Mouse (Mus musculus): Measurements from ENCODE around the gene Rpl7l1.

The Rpl7l1 gene

GRCm38 (mm10) chr17:46742986-46743385 lies 39.5 kb downstream of the Rpl7l1 start:
- Histone ChIP-seq H3K36me3 (ENCODE audit: insufficient read depth, low read length) (peaks cover 65% of the 10 kb centered on the region), H3K9me3 (ENCODE audit: low read length) (no peaks in the 10 kb centered on the region), H3K4me3 (replicated peaks; ENCODE audit: low read length) (no peak overlapping the region), H3K27me3 (ENCODE audit: insufficient read depth, low read length) (no peaks in the 10 kb centered on the region), H3K4me1 (replicated peaks; ENCODE audit: low read depth, low read length) (peaks cover 37% of the 10 kb centered on the region)
- TF ChIP-seq NANOG (IDR thresholded peaks at IDR 0.05; ENCODE audit: borderline replicate concordance, low read length) (no peak), POU5F1 (IDR thresholded peaks at IDR 0.05; ENCODE audit: borderline replicate concordance, low read length) (no peak)

- H3K27me3 ChIP-seq (ENCODE audit: insufficient read depth, low read length) = no peaks in the 10 kb centered on the region
- peaks cover 35% of the 10 kb centered on the region for H3K4me1 ChIP-seq (replicated peaks; ENCODE audit: low read depth, low read length)
- TF ChIP-seq NANOG (IDR thresholded peaks at IDR 0.05; ENCODE audit: borderline replicate concordance, low read length) (no peak), POU5F1 (IDR thresholded peaks at IDR 0.05; ENCODE audit: borderline replicate concordance, low read length) (no peak), CTCF (conservative IDR thresholded peaks at IDR 0.05; ENCODE audit: low read length) (no peak)
- H3K9me3 ChIP-seq (ENCODE audit: low read length) = no peaks in the 10 kb centered on the region
- peaks cover 62% of the 10 kb centered on the region for H3K36me3 ChIP-seq (ENCODE audit: insufficient read depth, low read length)
- H3K4me3 ChIP-seq (replicated peaks; ENCODE audit: low read length) = no peak overlapping the region
Measured at GRCm38 (mm10) chr17:46741305-46741704, 41.2 kb downstream of the Rpl7l1 start.

GRCm38 (mm10) chr17:46736160-46736559 lies 46.3 kb downstream of the Rpl7l1 start:
- peaks cover 21% of the 10 kb centered on the region for H3K4me1 ChIP-seq (replicated peaks; ENCODE audit: low read depth, low read length)
- no peaks in the 10 kb centered on the region for H3K27me3 ChIP-seq (ENCODE audit: insufficient read depth, low read length)
- H3K9me3 ChIP-seq (ENCODE audit: low read length) = no peaks in the 10 kb centered on the region
- TF ChIP-seq POU5F1 (IDR thresholded peaks at IDR 0.05; ENCODE audit: borderline replicate concordance, low read length) (no peak), CTCF (conservative IDR thresholded peaks at IDR 0.05; ENCODE audit: low read length) (peak; percentile 91), NANOG (IDR thresholded peaks at IDR 0.05; ENCODE audit: borderline replicate concordance, low read length) (no peak)
- peaks cover 39% of the 10 kb centered on the region for H3K36me3 ChIP-seq (ENCODE audit: insufficient read depth, low read length)
- no peak overlapping the region; the same call in 1 of the 2 replicates for H3K4me3 ChIP-seq (replicated peaks; ENCODE audit: low read length)

DNA sequence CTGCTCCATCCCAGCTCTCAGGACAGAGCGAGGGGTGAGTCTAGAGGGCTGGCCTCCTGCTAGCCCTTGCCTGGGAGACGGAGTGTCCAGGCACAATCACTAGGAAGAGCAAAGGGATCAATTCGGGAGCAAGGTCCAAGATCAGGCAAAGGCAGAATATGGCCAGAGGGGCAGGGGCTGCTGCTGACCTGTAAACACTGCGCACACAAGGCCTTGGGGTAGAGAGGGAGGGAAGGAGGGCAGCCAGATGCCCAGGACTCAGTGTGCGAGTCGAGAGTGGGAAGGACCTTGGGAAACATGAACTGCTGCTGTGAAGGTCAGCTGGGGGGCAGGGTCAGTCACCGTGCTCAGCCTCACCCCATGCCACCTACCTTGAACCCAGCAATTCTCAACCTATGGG lies 47.2 kb downstream of the Rpl7l1 start:
- no peak overlapping the region for H3K4me3 ChIP-seq (replicated peaks; ENCODE audit: low read length)
- H3K4me1 ChIP-seq (replicated peaks; ENCODE audit: low read depth, low read length) = peaks cover 21% of the 10 kb centered on the region
- H3K27me3 ChIP-seq (ENCODE audit: insufficient read depth, low read length) = 0 out of 2 replicates have a peak, but pooled peaks cover 4% of the 10 kb centered on the region
- peaks cover 37% of the 10 kb centered on the region for H3K36me3 ChIP-seq (ENCODE audit: insufficient read depth, low read length)
- no peaks in the 10 kb centered on the region for H3K9me3 ChIP-seq (ENCODE audit: low read length)
- no peak for TF ChIP-seq CTCF (conservative IDR thresholded peaks at IDR 0.05; ENCODE audit: low read length)
- TF ChIP-seq POU5F1 (IDR thresholded peaks at IDR 0.05; ENCODE audit: borderline replicate concordance, low read length) = no peak
- no peak for TF ChIP-seq NANOG (IDR thresholded peaks at IDR 0.05; ENCODE audit: borderline replicate concordance, low read length)

DNA sequence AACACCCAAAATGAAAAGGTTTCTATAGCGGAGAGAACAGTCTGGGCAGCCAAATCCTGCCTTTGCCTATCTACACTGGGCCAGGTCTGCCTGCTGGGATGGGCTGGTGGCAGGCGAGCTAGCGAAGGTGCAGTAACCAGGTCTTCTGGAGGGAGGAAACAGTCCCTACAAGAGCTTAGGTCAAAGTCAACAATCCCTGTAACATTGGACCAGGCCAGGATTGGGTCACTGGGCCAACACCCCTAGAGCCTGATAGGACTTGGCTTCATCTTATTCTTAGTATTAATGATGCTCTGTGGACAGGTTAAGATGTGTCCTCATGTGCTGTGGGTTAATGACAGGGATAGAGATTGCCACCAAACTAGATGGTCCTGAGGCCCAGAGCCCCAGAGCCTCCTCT lies 48.4 kb downstream of the Rpl7l1 start:
- H3K4me3 ChIP-seq (replicated peaks; ENCODE audit: low read length) = no peak overlapping the region
- TF ChIP-seq CTCF (conservative IDR thresholded peaks at IDR 0.05; ENCODE audit: low read length) (no peak), NANOG (IDR thresholded peaks at IDR 0.05; ENCODE audit: borderline replicate concordance, low read length) (no peak), POU5F1 (IDR thresholded peaks at IDR 0.05; ENCODE audit: borderline replicate concordance, low read length) (no peak)
- H3K4me1 ChIP-seq (replicated peaks; ENCODE audit: low read depth, low read length) = peaks cover 32% of the 10 kb centered on the region
- no peaks in the 10 kb centered on the region for H3K9me3 ChIP-seq (ENCODE audit: low read length)
- H3K36me3 ChIP-seq (ENCODE audit: insufficient read depth, low read length) = peaks cover 37% of the 10 kb centered on the region
- peaks cover 13% of the 10 kb centered on the region for H3K27me3 ChIP-seq (ENCODE audit: insufficient read depth, low read length)

- Histone ChIP-seq H3K36me3 (ENCODE audit: insufficient read depth, low read length) (peaks cover 6% of the 10 kb centered on the region), H3K4me3 (replicated peaks; ENCODE audit: low read length) (peak within 1 kb of the TSS; percentile 83)
Measured at GRCm38 (mm10) chr17:46728904-46729318, 53.6 kb downstream of the Rpl7l1 start, which contains the start of gene Gnmt. Gnmt (minus strand) TSS chr17:46729168.

GRCm38 (mm10) chr17:46728496-46728895 lies 54.0 kb downstream of the Rpl7l1 start:
- peaks cover 43% of the 10 kb centered on the region for H3K4me1 ChIP-seq (replicated peaks; ENCODE audit: low read depth, low read length)
- H3K27me3 ChIP-seq (ENCODE audit: insufficient read depth, low read length) = peaks cover 21% of the 10 kb centered on the region
- H3K9me3 ChIP-seq (ENCODE audit: low read length) = no peaks in the 10 kb centered on the region
- peak overlapping the region; percentile 83 for H3K4me3 ChIP-seq (replicated peaks; ENCODE audit: low read length)
- peaks cover 8% of the 10 kb centered on the region for H3K36me3 ChIP-seq (ENCODE audit: insufficient read depth, low read length)
- TF ChIP-seq POU5F1 (IDR thresholded peaks at IDR 0.05; ENCODE audit: borderline replicate concordance, low read length) (no peak), CTCF (conservative IDR thresholded peaks at IDR 0.05; ENCODE audit: low read length) (no peak), NANOG (IDR thresholded peaks at IDR 0.05; ENCODE audit: borderline replicate concordance, low read length) (no peak)

More at GRCm38 (mm10) chr17:46728904-46729318, 53.6 kb downstream of the Rpl7l1 start, which contains the start of gene Gnmt:
- Histone ChIP-seq H3K9me3 (ENCODE audit: low read length) (no peaks in the 10 kb centered on the region), H3K27me3 (ENCODE audit: insufficient read depth, low read length) (peaks cover 21% of the 10 kb centered on the region), H3K4me1 (replicated peaks; ENCODE audit: low read depth, low read length) (peaks cover 43% of the 10 kb centered on the region)
- TF ChIP-seq CTCF (conservative IDR thresholded peaks at IDR 0.05; ENCODE audit: low read length) (no peak), POU5F1 (IDR thresholded peaks at IDR 0.05; ENCODE audit: borderline replicate concordance, low read length) (no peak), NANOG (IDR thresholded peaks at IDR 0.05; ENCODE audit: borderline replicate concordance, low read length) (no peak)

DNA sequence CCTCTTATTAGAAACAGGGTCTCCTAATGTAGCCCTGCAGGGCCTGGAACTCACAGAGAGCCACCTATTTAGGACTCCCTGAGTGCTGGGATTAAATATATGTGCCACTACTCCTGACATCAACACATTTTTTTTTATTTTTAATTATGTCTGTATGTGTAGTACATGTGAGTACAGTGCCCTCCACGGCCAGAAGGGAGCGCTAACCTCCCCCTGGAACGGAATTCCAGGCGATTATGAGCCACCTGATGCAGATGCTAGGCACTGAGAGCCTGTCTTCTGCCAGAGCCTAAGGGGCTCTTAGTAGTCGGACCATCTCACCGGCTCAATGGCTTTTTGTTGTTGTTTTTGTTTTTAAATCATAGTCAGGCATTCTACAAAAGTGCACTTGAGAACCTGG lies 54.5 kb downstream of the Rpl7l1 start:
- peaks cover 43% of the 10 kb centered on the region for H3K4me1 ChIP-seq (replicated peaks; ENCODE audit: low read depth, low read length)
- H3K27me3 ChIP-seq (ENCODE audit: insufficient read depth, low read length) = peaks cover 21% of the 10 kb centered on the region
- no peaks in the 10 kb centered on the region for H3K9me3 ChIP-seq (ENCODE audit: low read length)
- peaks cover 12% of the 10 kb centered on the region for H3K36me3 ChIP-seq (ENCODE audit: insufficient read depth, low read length)
- H3K4me3 ChIP-seq (replicated peaks; ENCODE audit: low read length) = no peak overlapping the region
- TF ChIP-seq NANOG (IDR thresholded peaks at IDR 0.05; ENCODE audit: borderline replicate concordance, low read length) = no peak
- peak; percentile 81 for TF ChIP-seq CTCF (conservative IDR thresholded peaks at IDR 0.05; ENCODE audit: low read length)
- no peak for TF ChIP-seq POU5F1 (IDR thresholded peaks at IDR 0.05; ENCODE audit: borderline replicate concordance, low read length)

DNA sequence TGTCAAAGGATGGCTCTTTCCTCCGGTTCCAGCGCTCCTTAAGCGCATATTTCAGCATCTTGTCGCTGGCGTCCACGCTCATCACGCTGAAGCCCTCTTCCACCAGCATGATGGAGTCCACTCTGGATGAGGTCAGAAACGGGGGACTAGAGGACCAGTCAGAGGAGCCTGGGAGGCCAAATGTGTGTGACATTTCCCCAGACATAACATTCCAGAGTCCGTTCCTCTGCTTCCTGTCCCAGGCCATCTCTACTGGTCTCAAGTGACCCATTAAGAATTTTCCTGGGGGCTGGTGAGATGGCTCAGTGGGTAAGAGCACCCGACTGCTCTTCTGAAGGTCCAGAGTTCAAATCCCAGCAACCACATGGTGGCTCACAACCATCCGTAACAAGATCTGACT lies 55.2 kb downstream of the Rpl7l1 start:
- Histone ChIP-seq H3K4me1 (replicated peaks; ENCODE audit: low read depth, low read length) (peaks cover 43% of the 10 kb centered on the region), H3K27me3 (ENCODE audit: insufficient read depth, low read length) (peaks cover 21% of the 10 kb centered on the region), H3K9me3 (ENCODE audit: low read length) (no peaks in the 10 kb centered on the region), H3K36me3 (ENCODE audit: insufficient read depth, low read length) (peaks cover 17% of the 10 kb centered on the region), H3K4me3 (replicated peaks; ENCODE audit: low read length) (no peak overlapping the region)
- TF ChIP-seq NANOG (IDR thresholded peaks at IDR 0.05; ENCODE audit: borderline replicate concordance, low read length) (no peak), POU5F1 (IDR thresholded peaks at IDR 0.05; ENCODE audit: borderline replicate concordance, low read length) (no peak), CTCF (conservative IDR thresholded peaks at IDR 0.05; ENCODE audit: low read length) (no peak)

Measured in E14TG2a.4 (cell line).